Mouse (Mus musculus): ENCODE measurements around the gene Crip2. TPM values are rescaled to one million over a fixed set of nuclear protein-coding genes. Genes with fewer than 3 reads are reported as not detected.

Crip2 gene
- polyA plus RNA-seq, 1 experiment from 2014 or later = 227 TPM

DNA sequence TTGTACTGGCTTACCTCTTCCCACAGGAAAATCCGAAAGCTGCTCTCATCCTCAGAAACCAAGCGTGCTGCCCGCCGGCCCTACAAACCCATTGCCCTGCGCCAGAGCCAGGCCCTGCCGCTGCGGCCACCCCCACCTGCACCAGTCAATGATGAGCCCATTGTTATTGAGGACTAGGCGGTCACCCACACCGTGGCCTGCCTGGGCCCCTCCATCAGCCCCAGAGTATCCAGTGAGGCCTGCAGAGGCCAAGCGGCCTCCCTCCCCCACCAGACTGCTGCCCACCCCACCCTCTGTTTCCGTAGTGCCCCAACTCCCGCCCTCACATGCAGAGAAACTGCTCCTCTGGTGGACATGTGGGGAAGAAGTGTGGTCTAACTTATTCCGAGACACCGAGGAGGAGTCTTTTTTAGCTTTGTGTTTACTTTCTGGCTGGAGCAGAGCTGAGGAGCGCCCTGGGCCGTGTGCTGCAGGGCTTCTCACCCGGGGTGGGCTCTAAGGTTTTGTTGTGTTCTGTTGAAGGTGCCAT lies 3.5 kb upstream of the Crip2 start:
- no peak for TF ChIP-seq CTCF (IDR thresholded peaks at IDR 0.05; ENCODE audit: low read depth)
- H3K4me3 ChIP-seq (replicated peaks; ENCODE audit: low read depth, low read length) = no peak overlapping the region
- no peaks in the 10 kb centered on the region for H3K27me3 ChIP-seq (ENCODE audit: insufficient read depth, low read length)
- no peak overlapping the region for H3K4me2 ChIP-seq (ENCODE audit: low read length)
- no peak overlapping the region for H3K9ac ChIP-seq (ENCODE audit: low read depth, low read length)
- WGBS = 79% methylated on average over 17 of the region's 17 CpGs
- H3K36me3 ChIP-seq (ENCODE audit: insufficient read depth, low read length) = peaks cover 59% of the 10 kb centered on the region
- peaks cover 18% of the 10 kb centered on the region for H3K4me1 ChIP-seq (replicated peaks; ENCODE audit: insufficient read depth, low read length)
- H3K9me3 ChIP-seq (replicated peaks; ENCODE audit: low read length) = no peaks in the 10 kb centered on the region
- no peak for DNase-seq (ENCODE audit: low spot score)
- H3K27ac ChIP-seq = no peak overlapping the region
- ATAC-seq (replicated peaks; ENCODE audit: low FRiP score, low read depth) = no peak

DNA sequence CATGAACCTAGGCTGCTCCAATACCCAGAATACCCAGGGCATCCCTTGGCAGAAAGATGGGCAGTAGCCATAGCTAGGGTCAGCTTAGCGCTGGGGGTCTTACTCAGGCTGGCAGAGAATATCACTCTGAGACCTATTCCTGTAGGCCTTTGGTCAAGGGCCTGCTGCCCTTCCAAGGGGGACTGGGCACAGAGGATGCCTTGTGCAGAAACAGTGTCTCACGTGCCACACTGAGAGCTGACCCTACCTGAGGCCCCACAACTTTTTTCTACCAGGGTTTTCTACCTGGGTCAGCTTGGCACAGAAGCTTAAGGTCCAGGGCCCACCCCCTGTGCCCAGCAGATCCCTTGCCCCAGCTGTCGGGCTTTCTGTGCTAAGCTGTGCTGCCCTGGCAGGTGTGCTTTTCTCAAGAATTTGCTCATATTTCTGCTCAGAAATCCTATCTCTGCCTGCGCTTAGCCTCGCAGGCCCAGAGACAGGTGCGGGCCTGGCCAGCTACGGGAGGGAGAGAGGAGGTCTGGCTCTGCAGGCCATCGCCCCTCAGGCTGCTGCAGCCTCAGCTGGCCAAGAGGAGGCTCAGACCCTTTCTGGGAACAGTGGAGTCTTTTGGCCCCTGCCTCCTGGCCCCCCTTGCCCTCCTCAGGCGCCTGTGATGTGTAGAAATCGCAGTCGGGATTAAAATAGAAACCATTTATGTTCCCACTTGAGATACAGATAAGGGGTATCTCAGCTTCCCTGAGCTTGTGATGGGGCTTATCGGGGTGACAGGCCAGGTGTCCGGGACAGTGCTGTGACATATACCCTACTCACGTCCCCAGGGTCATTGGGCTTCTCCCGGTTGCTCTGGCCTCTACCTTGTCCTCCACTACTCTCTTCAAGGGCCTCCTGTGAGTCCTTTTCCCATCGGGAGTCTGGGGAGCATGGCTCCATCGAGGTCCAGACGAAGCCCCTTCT lies 2.5 kb upstream of the Crip2 start:
- ATAC-seq (replicated peaks; ENCODE audit: low FRiP score, low read depth) = no peak
- Histone ChIP-seq H3K4me2 (ENCODE audit: low read length) (no peak overlapping the region), H3K9me3 (replicated peaks; ENCODE audit: low read length) (no peaks in the 10 kb centered on the region), H3K27me3 (ENCODE audit: insufficient read depth, low read length) (no peaks in the 10 kb centered on the region), H3K4me3 (replicated peaks; ENCODE audit: low read depth, low read length) (no peak overlapping the region), H3K4me1 (replicated peaks; ENCODE audit: insufficient read depth, low read length) (peaks cover 27% of the 10 kb centered on the region), H3K36me3 (ENCODE audit: insufficient read depth, low read length) (peaks cover 49% of the 10 kb centered on the region), H3K9ac (ENCODE audit: low read depth, low read length) (no peak overlapping the region), H3K27ac (no peak overlapping the region)
- no peak for DNase-seq (ENCODE audit: low spot score)
- WGBS = 90% methylated on average over 18 of the region's 18 CpGs
- TF ChIP-seq CTCF (IDR thresholded peaks at IDR 0.05; ENCODE audit: low read depth) = no peak

DNA sequence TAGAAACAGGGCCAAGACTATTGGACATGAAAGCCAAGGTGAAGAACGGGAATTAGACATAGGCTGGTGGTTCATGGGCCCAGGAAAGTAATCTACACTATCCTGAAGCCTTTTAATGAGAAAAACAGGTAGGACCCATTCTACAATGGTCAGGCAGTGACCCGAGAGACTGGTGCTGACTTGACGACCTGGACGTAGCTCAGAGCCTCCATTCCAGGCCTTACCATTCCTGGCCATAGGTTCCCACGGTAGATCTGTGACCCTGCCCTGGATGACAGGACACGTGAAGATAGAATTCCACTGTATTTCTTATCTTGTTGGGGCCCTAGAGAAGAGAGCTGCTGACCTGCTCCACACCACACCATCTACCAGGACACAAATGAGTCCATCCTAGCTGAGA lies 1.7 kb upstream of the Crip2 start:
- TF ChIP-seq CTCF (IDR thresholded peaks at IDR 0.05; ENCODE audit: low read depth) = no peak
- peaks cover 43% of the 10 kb centered on the region for H3K36me3 ChIP-seq (ENCODE audit: insufficient read depth, low read length)

DNA sequence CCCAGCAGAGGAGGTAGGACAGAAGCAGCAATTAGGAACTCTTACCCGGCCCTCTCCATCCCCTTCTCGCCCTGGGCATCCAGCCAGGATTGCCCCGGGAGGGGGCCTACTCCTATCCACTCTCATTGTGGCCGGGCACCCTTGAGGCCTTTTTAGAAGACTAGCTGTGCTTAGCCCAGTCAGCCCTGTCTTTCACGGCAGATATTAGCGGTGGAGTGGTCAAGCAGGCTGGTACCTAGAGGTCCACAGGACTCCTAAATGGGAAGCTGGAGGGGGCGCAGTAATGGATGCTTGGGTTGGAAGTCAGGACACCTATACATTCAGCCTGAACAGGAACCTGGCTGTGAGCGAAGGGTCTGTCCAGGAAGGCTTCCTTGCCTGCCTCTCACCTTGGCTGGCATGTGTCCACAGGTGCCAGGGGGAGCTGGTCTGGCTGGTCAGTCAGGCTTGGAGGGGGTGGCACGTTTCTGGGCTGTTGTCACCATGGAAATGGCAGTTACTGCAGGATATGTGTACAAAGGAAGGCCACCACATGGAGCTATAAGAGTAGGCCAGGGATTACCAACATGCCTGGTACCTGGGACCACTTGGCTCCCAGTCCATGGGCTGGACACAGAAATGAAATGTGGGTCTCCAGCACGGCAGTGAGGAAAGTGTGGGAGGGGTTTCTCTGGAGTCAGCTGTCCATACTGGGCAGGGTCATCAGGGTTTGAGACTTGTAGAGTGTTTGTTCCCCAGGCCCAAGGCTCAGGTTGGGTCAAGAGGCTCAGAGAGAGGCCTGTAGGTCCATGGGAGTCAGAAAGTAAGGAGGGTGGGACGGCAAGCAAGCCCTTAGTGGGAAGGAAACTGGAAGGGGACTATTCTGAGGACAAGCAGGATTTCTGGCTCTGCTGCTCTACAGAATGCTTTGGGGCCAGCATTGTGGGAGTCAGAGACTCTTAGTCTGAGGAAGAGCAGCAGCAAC lies 853 bp upstream of the Crip2 start:
- TF ChIP-seq CTCF (IDR thresholded peaks at IDR 0.05; ENCODE audit: low read depth) = peak; percentile 10; the same call in 1 of the 2 replicates
- peaks cover 39% of the 10 kb centered on the region for H3K4me1 ChIP-seq (replicated peaks; ENCODE audit: insufficient read depth, low read length)
- H3K9ac ChIP-seq (ENCODE audit: low read depth, low read length) = no peak overlapping the region
- H3K27ac ChIP-seq = peak overlapping the region; percentile 90
- ATAC-seq (replicated peaks; ENCODE audit: low FRiP score, low read depth) (peak; percentile 5; the same call in 1 of the 2 replicates), DNase-seq (ENCODE audit: low spot score) (no peak)
- H3K4me3 ChIP-seq (replicated peaks; ENCODE audit: low read depth, low read length) = peak overlapping the region; percentile 50; the same call in 1 of the 2 replicates
- H3K36me3 ChIP-seq (ENCODE audit: insufficient read depth, low read length) = peaks cover 34% of the 10 kb centered on the region
- H3K9me3 ChIP-seq (replicated peaks; ENCODE audit: low read length) = no peaks in the 10 kb centered on the region
- H3K4me2 ChIP-seq (ENCODE audit: low read length) = peak overlapping the region; percentile 79
- no peaks in the 10 kb centered on the region for H3K27me3 ChIP-seq (ENCODE audit: insufficient read depth, low read length)
- WGBS = 44% methylated on average over 11 of the region's 11 CpGs

More for the DNA sequence above, 1.7 kb upstream of the Crip2 start:
- ATAC-seq (replicated peaks; ENCODE audit: low FRiP score, low read depth) (no peak), DNase-seq (ENCODE audit: low spot score) (no peak)
- Histone ChIP-seq H3K4me2 (ENCODE audit: low read length) (no peak overlapping the region), H3K9me3 (replicated peaks; ENCODE audit: low read length) (no peaks in the 10 kb centered on the region), H3K27me3 (ENCODE audit: insufficient read depth, low read length) (no peaks in the 10 kb centered on the region), H3K4me1 (replicated peaks; ENCODE audit: insufficient read depth, low read length) (peaks cover 33% of the 10 kb centered on the region), H3K4me3 (replicated peaks; ENCODE audit: low read depth, low read length) (no peak overlapping the region), H3K27ac (no peak overlapping the region), H3K9ac (ENCODE audit: low read depth, low read length) (no peak overlapping the region)
- 69% methylated on average over 6 of the region's 6 CpGs for WGBS

DNA sequence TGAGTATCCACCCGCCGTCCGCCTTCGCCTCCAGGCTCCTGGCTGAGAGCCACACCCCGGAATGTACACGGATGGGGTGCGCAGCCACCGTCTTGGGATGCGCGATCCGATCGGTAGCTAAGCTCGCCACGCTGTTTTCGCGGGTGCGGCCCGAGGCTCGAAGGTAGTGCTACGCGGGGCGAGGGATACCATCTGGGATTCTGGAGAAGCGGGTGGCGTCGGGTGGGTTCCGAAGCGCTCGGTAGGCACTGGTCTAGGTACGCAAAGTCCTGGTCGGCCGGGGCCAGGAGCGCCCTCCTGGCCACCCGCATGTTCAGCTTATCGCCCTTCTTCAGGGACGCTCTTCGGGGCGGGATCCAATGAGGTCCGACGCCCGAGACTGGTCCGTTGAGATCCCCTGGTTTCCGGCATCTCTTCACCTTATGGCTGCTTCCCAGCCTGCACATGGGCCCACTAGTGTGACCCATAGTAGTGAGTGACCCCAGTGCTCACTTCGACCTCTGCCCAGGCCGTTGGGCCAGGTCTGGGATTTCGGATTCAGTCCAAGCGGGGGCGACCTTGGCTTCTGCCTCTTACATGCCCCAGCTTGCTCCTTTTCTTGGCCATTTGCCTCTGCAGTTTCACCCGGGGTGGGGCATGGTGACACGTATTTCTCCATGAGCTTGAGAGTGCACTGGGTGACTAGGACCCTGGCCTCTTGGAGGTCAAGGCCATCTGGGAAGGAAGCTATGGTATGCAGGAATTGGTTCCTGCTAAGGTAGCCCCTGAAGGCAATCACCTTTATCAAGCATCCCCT lies 778 bp downstream of the Crip2 start:
- Histone ChIP-seq H3K4me3 (replicated peaks; ENCODE audit: low read depth, low read length) (peak overlapping the region; percentile 50), H3K27ac (peak overlapping the region; percentile 90), H3K27me3 (ENCODE audit: insufficient read depth, low read length) (no peaks in the 10 kb centered on the region), H3K4me1 (replicated peaks; ENCODE audit: insufficient read depth, low read length) (peaks cover 39% of the 10 kb centered on the region), H3K9me3 (replicated peaks; ENCODE audit: low read length) (no peaks in the 10 kb centered on the region), H3K9ac (ENCODE audit: low read depth, low read length) (peak overlapping the region; percentile 61), H3K36me3 (ENCODE audit: insufficient read depth, low read length) (peaks cover 29% of the 10 kb centered on the region), H3K4me2 (ENCODE audit: low read length) (peak overlapping the region; percentile 79)
- TF ChIP-seq CTCF (IDR thresholded peaks at IDR 0.05; ENCODE audit: low read depth) = no peak
- no peak; the same call in 1 of the 2 replicates for ATAC-seq (replicated peaks; ENCODE audit: low FRiP score, low read depth)
- 3% methylated on average over 49 of the region's 49 CpGs for WGBS
- no peak for DNase-seq (ENCODE audit: low spot score)

All from kidney, postnatal 0 days (tissue).